Mouse (Mus musculus): ENCODE measurements at regions not wholly inside any gene's neighbourhood (a gene's known extent, or its start where the extent isn't known, plus 50 kb on each side); places are given as distances from the start of the nearest gene placed in this dataset.
"Not testable (repeated sequence)": the region's sequence is repeated elsewhere in the genome, so short reads cannot be mapped to it uniquely, and the experiment has no call there.

- TF ChIP-seq EP300 (IDR thresholded peaks at IDR 0.05; ENCODE audit: low read depth in 1 of 2, low read length in 2 of 2) (peak in 1 of 2 experiments; percentile 59; a peak in 2 of 4 replicates), GATA1 (IDR thresholded peaks at IDR 0.05; ENCODE audit: low read depth, low read length) (peak; percentile 84)
Observed at GRCm38 (mm10) chr6:117755682-117756081, 85.3 kb upstream of the Zfp637 start.

GRCm38 (mm10) chr6:117756176-117756575 lies 84.8 kb upstream of the Zfp637 start:
- Histone ChIP-seq H3K27ac (ENCODE audit: control insufficient read depth, low read depth, low read length) (no peak overlapping the region), H3K4me3 (ENCODE audit: control insufficient read depth in 1 of 2, insufficient read depth in 1 of 2, low read depth in 2 of 2, low read length in 2 of 2) (no peak overlapping the region), H3K36me3 (ENCODE audit: control insufficient read depth in 1 of 2, insufficient read depth in 2 of 2, low read length in 2 of 2) (no peaks in the 10 kb centered on the region), H3K79me2 (ENCODE audit: control insufficient read depth, insufficient read depth, low read length, poor library complexity) (no peaks in the 10 kb centered on the region), H3K4me1 (ENCODE audit: control insufficient read depth in 1 of 2, insufficient read depth in 2 of 2, low read length in 2 of 2) (peaks cover 0 to 3% of the 10 kb centered on the region in 2 experiments; a peak in 1 of 4 replicates), H3K9me3 (replicated peaks; ENCODE audit: insufficient read depth, low read length) (no peaks in the 10 kb centered on the region), H3K27me3 (ENCODE audit: control insufficient read depth in 1 of 2, insufficient read depth in 2 of 2, low read length in 2 of 2) (no peaks in the 10 kb centered on the region), H3K9ac (ENCODE audit: control insufficient read depth, low read depth, low read length, poor library complexity, severe bottlenecking) (no peak overlapping the region)
- TF ChIP-seq MEF2A (IDR thresholded peaks at IDR 0.05; ENCODE audit: extremely low read depth, insufficient replicate concordance, low read depth, low read length, poor library complexity, severe bottlenecking) (no peak), ZKSCAN1 (IDR thresholded peaks at IDR 0.05; ENCODE audit: low read depth, low read length) (no peak), GATA1 (IDR thresholded peaks at IDR 0.05; ENCODE audit: low read depth, low read length) (no peak), BHLHE40 (IDR thresholded peaks at IDR 0.05; ENCODE audit: borderline replicate concordance, low read depth, low read length) (no peak), POLR2AphosphoS5 (IDR thresholded peaks at IDR 0.05; ENCODE audit: borderline replicate concordance, low read depth, low read length) (no peak), CTCF (IDR thresholded peaks at IDR 0.05 in 2 of 3, conservative IDR thresholded peaks at IDR 0.05 in 1 of 3; ENCODE audit: control insufficient read depth in 1 of 3, insufficient read depth in 1 of 3, low read depth in 2 of 3, low read length in 3 of 3, poor library complexity in 1 of 3, severe bottlenecking in 1 of 3) (no peak), ELF1 (IDR thresholded peaks at IDR 0.05; ENCODE audit: low read depth, low read length) (no peak), USF2 (IDR thresholded peaks at IDR 0.05; ENCODE audit: borderline replicate concordance in 1 of 2, insufficient read depth in 1 of 2, low read depth in 1 of 2, low read length in 2 of 2) (no peak), RAD21 (IDR thresholded peaks at IDR 0.05; ENCODE audit: low read depth, low read length) (no peak), MYC (IDR thresholded peaks at IDR 0.05; ENCODE audit: low read depth, low read length) (no peak), ZC3H11A (IDR thresholded peaks at IDR 0.05; ENCODE audit: low read depth, low read length) (no peak)
- DNase-seq (ENCODE audit: low read depth, low spot score) = peak; percentile 49

More at GRCm38 (mm10) chr6:117755682-117756081, 85.3 kb upstream of the Zfp637 start:
- not testable (repeated sequence) for H3K9me3 ChIP-seq (replicated peaks; ENCODE audit: insufficient read depth, low read length); H3K27ac ChIP-seq (ENCODE audit: control insufficient read depth, low read depth, low read length); H3K9ac ChIP-seq (ENCODE audit: control insufficient read depth, low read depth, low read length, poor library complexity, severe bottlenecking); H3K36me3 ChIP-seq (ENCODE audit: control insufficient read depth in 1 of 2, insufficient read depth in 2 of 2, low read length in 2 of 2); H3K79me2 ChIP-seq (ENCODE audit: control insufficient read depth, insufficient read depth, low read length, poor library complexity); H3K4me3 ChIP-seq (ENCODE audit: control insufficient read depth in 1 of 2, insufficient read depth in 1 of 2, low read depth in 2 of 2, low read length in 2 of 2); H3K27me3 ChIP-seq (ENCODE audit: control insufficient read depth in 1 of 2, insufficient read depth in 2 of 2, low read length in 2 of 2); H3K4me1 ChIP-seq (ENCODE audit: control insufficient read depth in 1 of 2, insufficient read depth in 2 of 2, low read length in 2 of 2)
- peak; percentile 39 for DNase-seq (ENCODE audit: low read depth, low spot score)

GRCm38 (mm10) chr6:117758516-117758915 lies 82.5 kb upstream of the Zfp637 start:
- peak; percentile 55 for TF ChIP-seq SMC3 (IDR thresholded peaks at IDR 0.05; ENCODE audit: low read depth, low read length)
- TF ChIP-seq ZNF384 (IDR thresholded peaks at IDR 0.05; ENCODE audit: low read depth, low read length) = peak; percentile 68
- peak; percentile 21 for TF ChIP-seq RAD21 (IDR thresholded peaks at IDR 0.05; ENCODE audit: low read depth, low read length)
- peak; percentile 58 to 68 (median 58) for TF ChIP-seq CTCF (IDR thresholded peaks at IDR 0.05 in 2 of 3, conservative IDR thresholded peaks at IDR 0.05 in 1 of 3; ENCODE audit: control insufficient read depth in 1 of 3, insufficient read depth in 1 of 3, low read depth in 2 of 3, low read length in 3 of 3, poor library complexity in 1 of 3, severe bottlenecking in 1 of 3)
- not testable (repeated sequence) for H3K9ac ChIP-seq (ENCODE audit: control insufficient read depth, low read depth, low read length, poor library complexity, severe bottlenecking); H3K27me3 ChIP-seq (ENCODE audit: control insufficient read depth in 1 of 2, insufficient read depth in 2 of 2, low read length in 2 of 2); H3K36me3 ChIP-seq (ENCODE audit: control insufficient read depth in 1 of 2, insufficient read depth in 2 of 2, low read length in 2 of 2); H3K27ac ChIP-seq (ENCODE audit: control insufficient read depth, low read depth, low read length); H3K9me3 ChIP-seq (replicated peaks; ENCODE audit: insufficient read depth, low read length); H3K4me1 ChIP-seq (ENCODE audit: control insufficient read depth in 1 of 2, insufficient read depth in 2 of 2, low read length in 2 of 2); H3K79me2 ChIP-seq (ENCODE audit: control insufficient read depth, insufficient read depth, low read length, poor library complexity); H3K4me3 ChIP-seq (ENCODE audit: control insufficient read depth in 1 of 2, insufficient read depth in 1 of 2, low read depth in 2 of 2, low read length in 2 of 2)
- peak; percentile 72 for DNase-seq (ENCODE audit: low read depth, low spot score)
